Mouse (Mus musculus): ENCODE data around the gene Itgbl1.

- no peak for TF ChIP-seq CTCF (IDR thresholded peaks at IDR 0.05; ENCODE audit: low read depth)
- no peak for TF ChIP-seq EP300 (IDR thresholded peaks at IDR 0.05; ENCODE audit: low read depth)
These were observed 100.3 kb downstream of the Itgbl1 start for GRCm38 (mm10) chr14:123760079-123760478.
